Mouse (Mus musculus): ENCODE data around the gene Rnf4. TPM values are rescaled to one million over a fixed set of nuclear protein-coding genes. Genes with fewer than 3 reads are reported as not detected.
A peak's percentile ranks its signal among the peaks of the same experiment; 100 is the strongest.

The Rnf4 gene
- polyA plus RNA-seq, 1 experiment: 88.2 TPM

DNA sequence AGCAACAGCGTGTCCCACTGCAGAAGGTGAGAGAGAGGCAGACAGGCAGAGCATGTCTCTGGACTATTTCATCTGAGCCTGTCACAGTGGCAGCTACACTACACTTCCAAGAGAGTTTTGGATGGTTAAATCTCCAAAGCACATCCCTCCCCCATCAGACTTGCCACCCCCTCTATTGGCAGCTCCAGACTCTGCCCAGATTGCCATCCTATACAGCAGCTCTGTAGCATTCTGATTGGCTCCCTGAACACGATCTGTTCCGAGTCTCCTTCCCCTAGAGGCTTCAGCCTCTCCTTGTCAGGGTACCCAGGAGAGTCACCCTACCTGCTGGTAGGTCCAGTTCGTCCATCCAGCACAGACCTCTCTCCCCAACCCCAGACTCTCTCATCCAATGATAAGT is 38.0 kb upstream of the Rnf4 start:
- TF ChIP-seq CTCF (IDR thresholded peaks at IDR 0.05; ENCODE audit: extremely low read depth, insufficient read depth, low read length) (no peak), POLR2A (IDR thresholded peaks at IDR 0.05; ENCODE audit: extremely low read depth, insufficient read depth, low read length) (no peak)
- Histone ChIP-seq H3K4me3 (ENCODE audit: insufficient read depth, low read length) (no peak overlapping the region), H3K4me1 (ENCODE audit: control insufficient read depth, insufficient read depth, low read length) (no peaks in the 10 kb centered on the region), H3K27ac (ENCODE audit: insufficient read depth, low read length) (no peak overlapping the region)

DNA sequence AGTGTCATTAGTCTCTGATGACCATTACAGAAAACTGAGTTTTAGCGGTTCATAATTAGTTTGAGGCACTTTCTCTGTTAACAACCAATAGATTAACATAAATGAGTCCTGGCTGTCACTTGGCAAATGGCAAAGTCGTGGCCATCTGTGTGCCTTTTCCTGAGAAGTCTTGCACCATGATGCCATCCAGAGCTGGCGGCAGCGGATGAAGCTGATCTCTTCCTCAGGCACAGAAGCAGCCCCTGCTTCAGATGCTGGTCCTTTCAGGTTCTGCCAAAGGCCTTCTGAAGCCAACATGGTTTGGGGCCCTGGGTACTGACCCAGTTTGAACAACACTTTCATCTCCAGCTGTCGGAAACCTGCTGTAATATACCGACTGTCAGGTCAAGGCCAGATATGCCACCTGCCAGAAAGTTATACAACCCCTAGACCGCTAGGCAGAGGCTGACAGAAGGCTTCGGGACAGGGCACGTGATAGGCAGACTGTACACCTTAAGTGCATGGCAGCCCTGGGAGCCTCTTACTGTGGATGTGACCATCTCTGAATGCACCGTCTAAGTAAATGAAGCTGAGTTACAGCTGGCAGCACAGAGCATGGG is 37.1 kb upstream of the Rnf4 start:
- Histone ChIP-seq H3K4me3 (ENCODE audit: insufficient read depth, low read length) (no peak overlapping the region), H3K4me1 (ENCODE audit: control insufficient read depth, insufficient read depth, low read length) (no peaks in the 10 kb centered on the region), H3K27ac (ENCODE audit: insufficient read depth, low read length) (no peak overlapping the region)
- no peak for TF ChIP-seq CTCF (IDR thresholded peaks at IDR 0.05; ENCODE audit: extremely low read depth, insufficient read depth, low read length)
- no peak for TF ChIP-seq POLR2A (IDR thresholded peaks at IDR 0.05; ENCODE audit: extremely low read depth, insufficient read depth, low read length)

GRCm38 (mm10) chr5:34302377-34302776 is 33.7 kb upstream of the Rnf4 start:
- Histone ChIP-seq H3K27ac (ENCODE audit: insufficient read depth, low read length) (no peak overlapping the region), H3K4me3 (ENCODE audit: insufficient read depth, low read length) (no peak overlapping the region), H3K4me1 (ENCODE audit: control insufficient read depth, insufficient read depth, low read length) (no peaks in the 10 kb centered on the region)
- TF ChIP-seq POLR2A (IDR thresholded peaks at IDR 0.05; ENCODE audit: extremely low read depth, insufficient read depth, low read length) (no peak), CTCF (IDR thresholded peaks at IDR 0.05; ENCODE audit: extremely low read depth, insufficient read depth, low read length) (no peak)

DNA sequence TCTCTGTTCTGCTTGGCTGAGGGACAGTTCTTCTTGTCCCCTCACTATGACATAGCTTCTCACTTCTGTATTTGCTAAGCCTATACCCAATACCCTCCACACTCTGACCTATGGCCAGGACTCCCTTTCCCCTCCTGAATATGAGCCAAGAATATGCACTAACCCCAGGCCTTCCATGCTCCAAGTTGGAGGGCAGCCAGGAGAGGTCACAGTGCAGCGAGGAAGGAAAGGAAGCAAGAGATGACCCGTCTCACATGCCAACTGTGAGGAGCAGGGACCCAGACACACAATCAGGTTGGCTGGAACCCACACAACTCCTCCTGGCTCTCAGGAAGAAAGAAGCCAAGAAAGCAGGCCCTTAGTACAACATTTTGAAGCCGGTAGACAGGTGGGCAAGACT is 27.1 kb upstream of the Rnf4 start:
- Histone ChIP-seq H3K4me1 (ENCODE audit: control insufficient read depth, insufficient read depth, low read length) (no peaks in the 10 kb centered on the region), H3K27ac (ENCODE audit: insufficient read depth, low read length) (no peak overlapping the region), H3K4me3 (ENCODE audit: insufficient read depth, low read length) (no peak overlapping the region)
- TF ChIP-seq CTCF (IDR thresholded peaks at IDR 0.05; ENCODE audit: extremely low read depth, insufficient read depth, low read length) (no peak), POLR2A (IDR thresholded peaks at IDR 0.05; ENCODE audit: extremely low read depth, insufficient read depth, low read length) (no peak)

DNA sequence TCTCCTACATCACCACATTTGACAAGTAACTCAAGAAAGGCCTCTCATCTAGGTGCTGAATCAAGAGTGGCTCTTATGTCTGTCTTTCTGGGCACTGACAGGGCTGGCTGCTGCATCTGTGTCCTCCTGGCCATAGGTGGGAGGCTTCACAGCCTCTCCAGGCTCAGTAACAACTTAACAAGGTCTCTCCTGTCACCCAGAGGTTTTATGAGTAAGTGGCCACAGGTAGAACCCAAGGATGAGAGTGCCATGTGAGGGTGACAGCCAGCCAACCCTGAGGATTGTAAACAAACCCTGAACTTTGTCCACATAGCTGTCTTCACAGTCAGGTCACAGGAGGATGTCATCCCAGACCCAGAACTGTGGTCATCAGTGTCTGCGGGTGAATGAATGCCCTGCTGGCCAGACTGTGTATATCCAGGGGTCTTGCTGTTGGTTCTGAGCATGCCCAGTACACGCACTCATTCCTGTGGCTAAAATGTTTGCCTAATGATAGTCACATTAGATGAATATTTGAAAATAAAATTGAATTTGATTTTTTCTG is 16.5 kb upstream of the Rnf4 start:
- no peaks in the 10 kb centered on the region for H3K4me1 ChIP-seq (ENCODE audit: control insufficient read depth, insufficient read depth, low read length)
- TF ChIP-seq CTCF (IDR thresholded peaks at IDR 0.05; ENCODE audit: extremely low read depth, insufficient read depth, low read length) (no peak), POLR2A (IDR thresholded peaks at IDR 0.05; ENCODE audit: extremely low read depth, insufficient read depth, low read length) (no peak)

GRCm38 (mm10) chr5:34321236-34321635 is 14.9 kb upstream of the Rnf4 start:
- TF ChIP-seq CTCF (IDR thresholded peaks at IDR 0.05; ENCODE audit: extremely low read depth, insufficient read depth, low read length): no peak
- no peak for TF ChIP-seq POLR2A (IDR thresholded peaks at IDR 0.05; ENCODE audit: extremely low read depth, insufficient read depth, low read length)
- Histone ChIP-seq H3K4me1 (ENCODE audit: control insufficient read depth, insufficient read depth, low read length) (no peaks in the 10 kb centered on the region; the same call in 1 of the 2 replicates), H3K27ac (ENCODE audit: insufficient read depth, low read length) (no peak overlapping the region), H3K4me3 (ENCODE audit: insufficient read depth, low read length) (no peak overlapping the region)

More for the DNA sequence above, 16.5 kb upstream of the Rnf4 start:
- H3K27ac ChIP-seq (ENCODE audit: insufficient read depth, low read length): no peak overlapping the region
- no peak overlapping the region for H3K4me3 ChIP-seq (ENCODE audit: insufficient read depth, low read length)

DNA sequence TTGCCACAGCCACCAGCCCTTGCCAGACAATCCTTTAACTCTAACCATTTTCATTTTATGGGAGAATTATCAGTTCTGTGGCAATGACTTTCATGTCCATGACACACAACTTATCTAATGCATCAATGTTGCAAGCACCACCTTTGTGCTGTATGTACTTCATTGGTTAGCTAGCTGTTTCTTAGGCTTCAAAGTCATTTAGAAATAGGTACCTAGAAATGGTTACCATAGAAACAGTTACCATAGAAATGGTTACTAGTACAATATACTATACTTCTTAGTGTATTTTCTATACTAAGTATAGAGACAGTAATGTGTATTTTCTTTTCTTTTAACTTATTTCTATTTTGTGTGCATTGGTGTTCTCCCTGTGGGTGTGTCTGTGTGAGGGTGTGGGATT is 10.8 kb upstream of the Rnf4 start:
- TF ChIP-seq POLR2A (IDR thresholded peaks at IDR 0.05; ENCODE audit: extremely low read depth, insufficient read depth, low read length) (no peak), CTCF (IDR thresholded peaks at IDR 0.05; ENCODE audit: extremely low read depth, insufficient read depth, low read length) (no peak)
- Histone ChIP-seq H3K4me3 (ENCODE audit: insufficient read depth, low read length) (no peak overlapping the region), H3K4me1 (ENCODE audit: control insufficient read depth, insufficient read depth, low read length) (peaks cover 8% of the 10 kb centered on the region), H3K27ac (ENCODE audit: insufficient read depth, low read length) (no peak overlapping the region)

DNA sequence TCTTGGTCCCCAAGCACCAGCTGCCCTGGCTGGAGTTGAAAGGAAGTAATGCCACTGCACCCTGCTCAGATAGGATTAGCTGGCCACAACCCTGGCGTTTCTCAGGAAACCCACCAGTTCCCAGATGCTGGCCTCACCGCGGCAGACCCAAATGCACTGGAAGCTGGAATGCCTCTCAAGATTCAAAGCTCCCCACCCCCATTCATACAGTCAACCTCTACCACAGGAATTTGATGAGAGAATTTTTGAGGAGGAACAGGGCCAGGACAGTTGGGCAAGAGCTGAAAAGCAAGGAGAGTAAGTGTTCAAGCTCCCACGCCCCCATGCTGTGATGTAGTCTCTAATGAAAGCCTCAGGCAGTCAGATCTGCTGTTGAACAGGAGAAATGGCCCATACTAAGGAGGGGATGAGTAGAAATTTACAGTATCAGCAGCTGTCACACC is 9.8 kb upstream of the Rnf4 start:
- Histone ChIP-seq H3K4me3 (ENCODE audit: insufficient read depth, low read length) (no peak overlapping the region), H3K27ac (ENCODE audit: insufficient read depth, low read length) (no peak overlapping the region), H3K4me1 (ENCODE audit: control insufficient read depth, insufficient read depth, low read length) (peaks cover 8% of the 10 kb centered on the region)
- no peak for TF ChIP-seq CTCF (IDR thresholded peaks at IDR 0.05; ENCODE audit: extremely low read depth, insufficient read depth, low read length)
- no peak for TF ChIP-seq POLR2A (IDR thresholded peaks at IDR 0.05; ENCODE audit: extremely low read depth, insufficient read depth, low read length)

DNA sequence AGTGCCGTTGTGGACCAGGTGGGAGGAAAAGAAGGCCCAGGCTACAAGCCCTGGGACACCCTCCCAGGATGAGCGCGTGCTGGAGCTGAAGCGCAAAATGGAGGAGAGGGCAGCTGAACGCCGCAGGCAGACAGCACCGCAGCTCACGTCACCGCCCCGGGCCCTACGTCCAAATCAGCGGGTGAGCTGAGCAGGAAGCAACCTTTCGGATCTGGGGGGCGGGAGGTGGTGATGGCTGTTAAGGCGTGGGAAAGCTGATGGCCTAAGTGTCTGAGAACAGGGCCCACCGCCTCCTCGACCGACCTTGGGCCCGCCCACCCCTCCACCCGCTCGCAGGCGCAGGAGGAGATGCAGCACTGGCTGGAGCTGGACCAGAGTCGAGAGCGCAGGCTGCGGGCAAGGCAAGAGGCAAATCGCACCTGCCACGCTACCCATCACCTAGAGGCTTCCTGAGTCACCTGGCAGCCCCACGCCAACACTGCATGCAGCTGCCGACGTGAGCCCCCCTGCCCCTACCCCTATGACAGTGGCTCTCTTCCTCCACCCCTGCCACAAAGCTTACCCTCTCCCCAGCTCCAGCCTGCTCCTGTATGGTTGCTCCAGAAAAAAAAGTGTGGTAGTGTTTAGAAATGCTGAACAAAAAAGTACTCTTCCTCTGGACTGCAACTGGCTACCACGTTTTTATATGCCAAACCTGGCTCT is 9.1 kb upstream of the Rnf4 start:
- Histone ChIP-seq H3K4me1 (ENCODE audit: control insufficient read depth, insufficient read depth, low read length) (peaks cover 8% of the 10 kb centered on the region), H3K4me3 (ENCODE audit: insufficient read depth, low read length) (peak overlapping the region; percentile 34), H3K27ac (ENCODE audit: insufficient read depth, low read length) (no peak overlapping the region)
- TF ChIP-seq POLR2A (IDR thresholded peaks at IDR 0.05; ENCODE audit: extremely low read depth, insufficient read depth, low read length): no peak
- TF ChIP-seq CTCF (IDR thresholded peaks at IDR 0.05; ENCODE audit: extremely low read depth, insufficient read depth, low read length): no peak

- H3K27ac ChIP-seq (ENCODE audit: insufficient read depth, low read length): no peak overlapping the region
- TF ChIP-seq POLR2A (IDR thresholded peaks at IDR 0.05; ENCODE audit: extremely low read depth, insufficient read depth, low read length) (no peak), CTCF (IDR thresholded peaks at IDR 0.05; ENCODE audit: extremely low read depth, insufficient read depth, low read length) (no peak)
- no peak overlapping the region for H3K4me3 ChIP-seq (ENCODE audit: insufficient read depth, low read length)
- peaks cover 8% of the 10 kb centered on the region for H3K4me1 ChIP-seq (ENCODE audit: control insufficient read depth, insufficient read depth, low read length)
Measured at GRCm38 (mm10) chr5:34330136-34330535, 6.0 kb upstream of the Rnf4 start.

Measured in cortical plate, adult 2 months (tissue).